ENCODE assay signal across 10 mouse cellular contexts in genomic region chr13:102745270-102745600, GRCm38 (mm10). TPM values are rescaled to one million over a fixed set of nuclear protein-coding genes. Genes with fewer than 3 reads are reported as not detected.
DNase-seq lines count a peak whose midpoint lies in the region; ATAC-seq and TF ChIP-seq lines count a peak whose summit lies in the region.
"Had no signal": no experiment of that assay in that cellular context is flagged by ENCODE, and none has a peak within 500 bp of the region (broad histone marks: within the 10 kb centered on the region; RNA-seq: fewer than 3 reads in every experiment).

No protein-coding gene starts in this region.

- no peak overlapping the region for H3K9ac ChIP-seq in hindbrain, embryonic 12.5 days
- H3K9ac ChIP-seq in hindbrain, postnatal 0 days (replicated peaks; ENCODE audit: low read length): no peak overlapping the region
- H3K9ac ChIP-seq: embryonic facial prominence, embryonic 12.5 days; liver, embryonic 15.5 days had no signal

- TF ChIP-seq POLR2A in bone marrow macrophage, adult 2 months (IDR thresholded peaks at IDR 0.05; ENCODE audit: borderline replicate concordance, low read depth, low read length): no peak

- TF ChIP-seq CTCF in hindbrain, postnatal 0 days (IDR thresholded peaks at IDR 0.05; ENCODE audit: low read depth): no peak
- no peak for TF ChIP-seq CTCF in bone marrow macrophage, adult 2 months (IDR thresholded peaks at IDR 0.05; ENCODE audit: low read depth, low read length)

- no peaks in the 10 kb centered on the region for H3K9me3 ChIP-seq in hindbrain, embryonic 12.5 days (replicated peaks)
- no peaks in the 10 kb centered on the region for H3K9me3 ChIP-seq in hindbrain, postnatal 0 days (ENCODE audit: low read length)
- H3K9me3 ChIP-seq: embryonic facial prominence, embryonic 12.5 days; liver, embryonic 15.5 days had no signal

- no peaks in the 10 kb centered on the region for H3K27me3 ChIP-seq in hindbrain, embryonic 12.5 days
- no peaks in the 10 kb centered on the region for H3K27me3 ChIP-seq in hindbrain, postnatal 0 days (ENCODE audit: insufficient read depth, low read length)
- H3K27me3 ChIP-seq: embryonic facial prominence, embryonic 12.5 days; liver, embryonic 15.5 days; Patski had no signal

- peaks cover 20% of the 10 kb centered on the region; the same call in 1 of the 2 replicates for H3K36me3 ChIP-seq in hindbrain, embryonic 12.5 days
- peaks cover 1% of the 10 kb centered on the region; the same call in 1 of the 2 replicates for H3K36me3 ChIP-seq in hindbrain, postnatal 0 days (ENCODE audit: insufficient read depth, low read length)

- DNase-seq in hindbrain, postnatal 0 days (ENCODE audit: low spot score): no peak
- no peak for DNase-seq in cerebellum, postnatal 10 days
- no peak for DNase-seq in cerebellum, postnatal 36 days

- no peaks in the 10 kb centered on the region for H3K4me1 ChIP-seq in hindbrain, embryonic 12.5 days
- no peaks in the 10 kb centered on the region for H3K4me1 ChIP-seq in hindbrain, postnatal 0 days (ENCODE audit: insufficient read depth, low read length)
- H3K4me1 ChIP-seq in bone marrow macrophage, adult 2 months (ENCODE audit: control insufficient read depth, insufficient read depth, low read length): peaks cover 25% of the 10 kb centered on the region
- H3K4me1 ChIP-seq: embryonic facial prominence, embryonic 12.5 days had no signal

- WGBS in hindbrain, embryonic 12.5 days: 98% methylated on average over 3 of the region's 3 CpGs
- WGBS in hindbrain, postnatal 0 days: 95% methylated on average over 3 of the region's 3 CpGs

- no peak overlapping the region for H3K4me2 ChIP-seq in hindbrain, embryonic 12.5 days (replicated peaks)
- no peak overlapping the region for H3K4me2 ChIP-seq in hindbrain, postnatal 0 days (ENCODE audit: low read depth, low read length)
- H3K4me2 ChIP-seq: embryonic facial prominence, embryonic 12.5 days; liver, embryonic 15.5 days had no signal

- ATAC-seq in hindbrain, embryonic 12.5 days (ENCODE audit: low FRiP score): peak; percentile 56
- ATAC-seq in hindbrain, postnatal 0 days: no peak; the same call in 1 of the 2 replicates
- ATAC-seq in CD4-positive, CD25-positive, alpha-beta regulatory T cell, adult 4 months: peak; percentile 32
- ATAC-seq in megakaryocyte, adult 5-6 weeks (ENCODE audit: poor library complexity, severe bottlenecking): peak; percentile 17; the same call in 1 of the 2 replicates

- H3K4me3 ChIP-seq in hindbrain, embryonic 12.5 days: no peak overlapping the region
- no peak overlapping the region for H3K4me3 ChIP-seq in hindbrain, postnatal 0 days (ENCODE audit: low read length)
- no peak overlapping the region for H3K4me3 ChIP-seq in bone marrow macrophage, adult 2 months (ENCODE audit: insufficient read depth, low read length)
- H3K4me3 ChIP-seq: embryonic facial prominence, embryonic 12.5 days; liver, embryonic 15.5 days had no signal

- H3K27ac ChIP-seq in hindbrain, embryonic 12.5 days: no peak overlapping the region
- no peak overlapping the region for H3K27ac ChIP-seq in hindbrain, postnatal 0 days
- peak overlapping the region; percentile 11 for H3K27ac ChIP-seq in bone marrow macrophage, adult 2 months (ENCODE audit: insufficient read depth, low read depth, low read length)
- H3K27ac ChIP-seq: embryonic facial prominence, embryonic 12.5 days; liver, embryonic 15.5 days had no signal

RNA-seq across cellular contexts. Expression of gene Cd180, which starts 51.9 kb away (rescaled TPM):
- polyA plus RNA-seq in hindbrain, embryonic 12.5 days (2016; fragmentation: Nextera tagmentation; extraction: Ambion mirVana): 0.44 and 0.79 TPM in 2 replicates
- total RNA-seq in hindbrain, postnatal 0 days (2014; rRNA removed): 0.68 and 1.9 TPM in 2 replicates
- polyA plus RNA-seq in hindbrain, postnatal 0 days (2015; fragmentation: Nextera tagmentation; extraction: Ambion mirVana): 1.1 and 1.4 TPM in 2 replicates
- 1 to 10 TPM in 1 of 2 experiments, under 1 TPM in 1; 0.28 to 1.9 TPM for polyA plus RNA-seq in CD4-positive, CD25-positive, alpha-beta regulatory T cell, adult 4 months (2017; shearing (Covaris generic))
- polyA plus RNA-seq in bone marrow macrophage, adult 2 months (2012; ENCODE audit: insufficient read depth, insufficient read length, missing spikeins): 231 and 258 TPM in 2 replicates
- total RNA-seq in megakaryocyte, adult 5-6 weeks (2015): 223 and 239 TPM in 2 replicates
- total RNA-seq in megakaryocyte, adult 5-6 weeks (2017): 49.9 and 60.6 TPM in 2 replicates
- polyA plus RNA-seq: Patski had no signal

Comparison
In these comparisons a context has a peak if more than half of its experiments do, and no peak if none do; other contexts are left out.
1. RNA of gene Cd180, which starts 51.9 kb away (polyA plus RNA-seq): 231 to 258 TPM in bone marrow macrophage, adult 2 months; 0.28 to 1.9 TPM in CD4-positive, CD25-positive, alpha-beta regulatory T cell, adult 4 months, 1.1 to 1.4 TPM in hindbrain, postnatal 0 days and 0.44 to 0.79 TPM in hindbrain, embryonic 12.5 days; every median in the first group is over 10 times any median in the second.